Mouse (Mus musculus): ENCODE results near the gene Spint2. TPM values are rescaled to one million over a fixed set of nuclear protein-coding genes. Genes with fewer than 3 reads are reported as not detected.
"Not testable (repeated sequence)": the region's sequence is repeated elsewhere in the genome, so short reads cannot be mapped to it uniquely, and the experiment has no call there.

The Spint2 gene
- polyA plus RNA-seq, 1 experiment: 426 TPM

GRCm38 (mm10) chr7:29225520-29225919, 56.2 kb downstream of the Spint2 start:
- H3K36me3 ChIP-seq (ENCODE audit: control insufficient read depth, insufficient read depth, low read length): no peaks in the 10 kb centered on the region

GRCm38 (mm10) chr7:29224756-29225394, 56.8 kb downstream of the Spint2 start:
- WGBS: 55% methylated on average over 16 of the region's 16 CpGs
- TF ChIP-seq CTCF (IDR thresholded peaks at IDR 0.05; ENCODE audit: borderline replicate concordance, control insufficient read depth, extremely low read depth, insufficient read depth, low read length, poor library complexity) (no peak), POLR2A (IDR thresholded peaks at IDR 0.05; ENCODE audit: control insufficient read depth, extremely low read depth, insufficient read depth, low read length, poor library complexity) (no peak)

More at GRCm38 (mm10) chr7:29225520-29225919, 56.2 kb downstream of the Spint2 start:
- 94% methylated on average over 13 of the region's 13 CpGs for WGBS
- H3K27ac ChIP-seq (ENCODE audit: control insufficient read depth, insufficient read depth, low read length): no peak overlapping the region
- H3K27me3 ChIP-seq (ENCODE audit: control insufficient read depth, insufficient read depth, low read length): no peaks in the 10 kb centered on the region
- no peak overlapping the region for H3K4me3 ChIP-seq (ENCODE audit: control insufficient read depth, insufficient read depth, low read length)
- no peak for DNase-seq
- TF ChIP-seq POLR2A (IDR thresholded peaks at IDR 0.05; ENCODE audit: control insufficient read depth, extremely low read depth, insufficient read depth, low read length, poor library complexity) (no peak), CTCF (IDR thresholded peaks at IDR 0.05; ENCODE audit: borderline replicate concordance, control insufficient read depth, extremely low read depth, insufficient read depth, low read length, poor library complexity) (no peak)
- H3K4me1 ChIP-seq (replicated peaks; ENCODE audit: control insufficient read depth, insufficient read depth, low read length): peaks cover 9% of the 10 kb centered on the region

GRCm38 (mm10) chr7:29214846-29215245, 66.9 kb downstream of the Spint2 start:
- peaks cover 7% of the 10 kb centered on the region for H3K4me1 ChIP-seq (replicated peaks; ENCODE audit: control insufficient read depth, insufficient read depth, low read length)

More at GRCm38 (mm10) chr7:29224756-29225394, 56.8 kb downstream of the Spint2 start:
- peaks cover 9% of the 10 kb centered on the region for H3K4me1 ChIP-seq (replicated peaks; ENCODE audit: control insufficient read depth, insufficient read depth, low read length)
- no peak overlapping the region for H3K4me3 ChIP-seq (ENCODE audit: control insufficient read depth, insufficient read depth, low read length)
- H3K27ac ChIP-seq (ENCODE audit: control insufficient read depth, insufficient read depth, low read length): no peak overlapping the region
- H3K27me3 ChIP-seq (ENCODE audit: control insufficient read depth, insufficient read depth, low read length): no peaks in the 10 kb centered on the region
- H3K36me3 ChIP-seq (ENCODE audit: control insufficient read depth, insufficient read depth, low read length): no peaks in the 10 kb centered on the region
- DNase-seq: no peak

GRCm38 (mm10) chr7:29214236-29214635, 67.5 kb downstream of the Spint2 start:
- WGBS: 86% methylated on average over 2 of the region's 2 CpGs
- no peaks in the 10 kb centered on the region for H3K36me3 ChIP-seq (ENCODE audit: control insufficient read depth, insufficient read depth, low read length)
- TF ChIP-seq POLR2A (IDR thresholded peaks at IDR 0.05; ENCODE audit: control insufficient read depth, extremely low read depth, insufficient read depth, low read length, poor library complexity): no peak
- TF ChIP-seq CTCF (IDR thresholded peaks at IDR 0.05; ENCODE audit: borderline replicate concordance, control insufficient read depth, extremely low read depth, insufficient read depth, low read length, poor library complexity): no peak
- no peak overlapping the region for H3K4me3 ChIP-seq (ENCODE audit: control insufficient read depth, insufficient read depth, low read length)
- no peaks in the 10 kb centered on the region for H3K27me3 ChIP-seq (ENCODE audit: control insufficient read depth, insufficient read depth, low read length)
- DNase-seq: no peak
- no peak overlapping the region for H3K27ac ChIP-seq (ENCODE audit: control insufficient read depth, insufficient read depth, low read length)
- peaks cover 7% of the 10 kb centered on the region for H3K4me1 ChIP-seq (replicated peaks; ENCODE audit: control insufficient read depth, insufficient read depth, low read length)

More at GRCm38 (mm10) chr7:29214846-29215245, 66.9 kb downstream of the Spint2 start:
- TF ChIP-seq POLR2A (IDR thresholded peaks at IDR 0.05; ENCODE audit: control insufficient read depth, extremely low read depth, insufficient read depth, low read length, poor library complexity) (no peak), CTCF (IDR thresholded peaks at IDR 0.05; ENCODE audit: borderline replicate concordance, control insufficient read depth, extremely low read depth, insufficient read depth, low read length, poor library complexity) (no peak)
- Histone ChIP-seq H3K36me3 (ENCODE audit: control insufficient read depth, insufficient read depth, low read length) (no peaks in the 10 kb centered on the region), H3K27ac (ENCODE audit: control insufficient read depth, insufficient read depth, low read length) (no peak overlapping the region), H3K4me3 (ENCODE audit: control insufficient read depth, insufficient read depth, low read length) (no peak overlapping the region), H3K27me3 (ENCODE audit: control insufficient read depth, insufficient read depth, low read length) (no peaks in the 10 kb centered on the region)
- 87% methylated on average over 15 of the region's 15 CpGs for WGBS
- no peak for DNase-seq

- no peak within 1 kb of the TSS for H3K4me3 ChIP-seq (ENCODE audit: control insufficient read depth, insufficient read depth, low read length)
- H3K36me3 ChIP-seq (ENCODE audit: control insufficient read depth, insufficient read depth, low read length): no peaks in the 10 kb centered on the region
- DNase-seq: no peak
- no peak for TF ChIP-seq CTCF (IDR thresholded peaks at IDR 0.05; ENCODE audit: borderline replicate concordance, control insufficient read depth, extremely low read depth, insufficient read depth, low read length, poor library complexity)
- TF ChIP-seq POLR2A (IDR thresholded peaks at IDR 0.05; ENCODE audit: control insufficient read depth, extremely low read depth, insufficient read depth, low read length, poor library complexity): no peak
- H3K27me3 ChIP-seq (ENCODE audit: control insufficient read depth, insufficient read depth, low read length): no peaks in the 10 kb centered on the region
- peaks cover 7% of the 10 kb centered on the region for H3K4me1 ChIP-seq (replicated peaks; ENCODE audit: control insufficient read depth, insufficient read depth, low read length)
- WGBS: 71% methylated on average over 20 of the region's 20 CpGs
- no peak within 1 kb of the TSS for H3K27ac ChIP-seq (ENCODE audit: control insufficient read depth, insufficient read depth, low read length)
Measured at GRCm38 (mm10) chr7:29213675-29214082, 68.0 kb downstream of the Spint2 start, which contains the start of gene Catsperg1. Gene Catsperg1 (minus strand): TSS chr7:29214035.

- not testable (repeated sequence) for H3K4me3 ChIP-seq (ENCODE audit: control insufficient read depth, insufficient read depth, low read length); H3K4me1 ChIP-seq (replicated peaks; ENCODE audit: control insufficient read depth, insufficient read depth, low read length)
- WGBS: 93% methylated on average over 40 of the region's 40 CpGs
Measured at GRCm38 (mm10) chr7:29212775-29213560, 68.7 kb downstream of the Spint2 start.

More at GRCm38 (mm10) chr7:29212775-29213560, 68.7 kb downstream of the Spint2 start:
- H3K27me3 ChIP-seq (ENCODE audit: control insufficient read depth, insufficient read depth, low read length); DNase-seq; H3K36me3 ChIP-seq (ENCODE audit: control insufficient read depth, insufficient read depth, low read length); H3K27ac ChIP-seq (ENCODE audit: control insufficient read depth, insufficient read depth, low read length): not testable (repeated sequence)

All from thymus, adult 2 months (tissue).